Mouse (Mus musculus) lung, embryonic 15.5 days (tissue): ENCODE results near the gene Eri3. TPM values are rescaled to one million over a fixed set of nuclear protein-coding genes. Genes with fewer than 3 reads are reported as not detected.

ENCODE experiments used
- ATAC-seq: fragments of 200-750 bp; cut with Nextera tagmentation; 2 replicates; pipeline ENCODE4 v1.8.0; 2017; ENCODE audit warnings: moderate number of reproducible peaks, borderline replicate concordance; ENCODE audit not compliant: low FRiP score, low TSS enrichment; ENCODE audit errors: extremely low read depth
- H3K27ac ChIP-seq: fragments of 300-500 bp; sonication (generic); 2 replicates; pipeline ENCODE4 v1.5.1; 2015; ENCODE audit warnings: moderate library complexity, mild to moderate bottlenecking, inconsistent platforms
- H3K27me3 ChIP-seq: fragments of 300-500 bp; sonication (generic); 2 replicates; pipeline ENCODE4 v1.6.1; 2015; ENCODE audit warnings: inconsistent platforms
- H3K36me3 ChIP-seq: fragments of 300-500 bp; sonication (generic); 2 replicates; pipeline ENCODE4 v1.6.1; 2015; ENCODE audit warnings: inconsistent platforms
- H3K4me1 ChIP-seq: fragments of 300-500 bp; sonication (generic); 2 replicates; pipeline ENCODE4 v1.6.1; 2015; ENCODE audit warnings: inconsistent platforms
- H3K4me2 ChIP-seq: fragments of 300-500 bp; sonication (generic); 2 replicates; pipeline ENCODE4 v1.6.1; 2015; ENCODE audit warnings: inconsistent platforms, mild to moderate bottlenecking, moderate library complexity
- H3K4me3 ChIP-seq: fragments of 300-500 bp; sonication (generic); 2 replicates; pipeline ENCODE4 v1.5.1; 2015; ENCODE audit warnings: mild to moderate bottlenecking, inconsistent platforms
- H3K9ac ChIP-seq: fragments of 300-500 bp; sonication (generic); 2 replicates; pipeline ENCODE4 v1.6.1; 2015; ENCODE audit warnings: inconsistent platforms
- H3K9me3 ChIP-seq: fragments of 300-500 bp; sonication (generic); 2 replicates; pipeline ENCODE4 v1.6.1; 2016; ENCODE audit warnings: inconsistent platforms
- WGBS: fragments of 180-500 bp; shearing (Covaris S2); methylation state at CpG from one replicate; pipeline ENCODE4 v1.1.7; 2015; 5-methylcytosine and 5-hydroxymethylcytosine counted together
- polyA plus RNA-seq: library from polyadenylated mRNA; unstranded; fragments of >200 nt; fragmentation: Nextera tagmentation; extraction: Ambion mirVana; gene quantifications from 2 replicates; pipeline ENCODE4 v1.2.1, GENCODE M21; 2015

Gene Eri3
- polyA plus RNA-seq, 1 experiment from 2014 or later = 157 TPM

- peaks cover 45% of the 10 kb centered on the region for H3K36me3 ChIP-seq
- no peak overlapping the region for H3K4me2 ChIP-seq
- 67% methylated on average over 9 of the region's 9 CpGs for WGBS
- no peak overlapping the region for H3K9ac ChIP-seq
- no peak overlapping the region for H3K27ac ChIP-seq
- H3K4me3 ChIP-seq = no peak overlapping the region
- no peaks in the 10 kb centered on the region for H3K9me3 ChIP-seq
- no peaks in the 10 kb centered on the region for H3K27me3 ChIP-seq
- no peak for ATAC-seq
- no peaks in the 10 kb centered on the region for H3K4me1 ChIP-seq
Measured at GRCm38 (mm10) chr4:117672042-117672441, 121.9 kb downstream of the Eri3 start.

DNA sequence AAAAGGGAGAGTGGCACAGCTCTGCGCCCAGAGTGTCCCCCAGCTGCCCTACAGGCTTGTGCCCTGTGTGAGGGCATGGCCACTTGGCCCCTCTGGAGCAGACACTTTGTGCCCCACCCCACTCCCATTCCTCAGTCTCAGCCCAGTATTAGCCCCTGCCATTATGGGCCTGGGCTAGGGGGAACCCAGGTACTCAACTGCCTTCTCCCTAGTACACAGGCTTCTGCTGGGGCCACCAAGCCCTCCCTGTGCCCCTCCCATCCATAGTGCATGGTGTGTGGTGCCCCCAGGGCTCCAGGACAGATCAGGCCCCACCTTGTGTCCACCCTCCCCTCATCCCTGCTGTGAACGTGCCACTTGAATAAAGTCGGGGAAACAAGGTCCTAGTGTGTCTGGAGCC, 123.7 kb downstream of the Eri3 start:
- no peak for ATAC-seq
- no peak overlapping the region for H3K4me2 ChIP-seq
- H3K27me3 ChIP-seq = no peaks in the 10 kb centered on the region
- H3K4me1 ChIP-seq = no peaks in the 10 kb centered on the region
- no peak overlapping the region for H3K27ac ChIP-seq
- no peak overlapping the region for H3K4me3 ChIP-seq
- no peak overlapping the region for H3K9ac ChIP-seq
- no peaks in the 10 kb centered on the region for H3K9me3 ChIP-seq
- H3K36me3 ChIP-seq = peaks cover 61% of the 10 kb centered on the region
- WGBS = 92% methylated on average over 3 of the region's 3 CpGs

GRCm38 (mm10) chr4:117676903-117677302, 126.7 kb downstream of the Eri3 start:
- Histone ChIP-seq H3K36me3 (peaks cover 79% of the 10 kb centered on the region), H3K27me3 (no peaks in the 10 kb centered on the region), H3K4me2 (no peak overlapping the region), H3K4me3 (no peak overlapping the region), H3K9ac (no peak overlapping the region), H3K27ac (no peak overlapping the region), H3K4me1 (peaks cover 11% of the 10 kb centered on the region), H3K9me3 (no peaks in the 10 kb centered on the region)
- ATAC-seq = no peak
- WGBS = 13% methylated on average over 3 of the region's 3 CpGs

- no peak for ATAC-seq
- peak overlapping the region; percentile 69 for H3K4me2 ChIP-seq
- peaks cover 45% of the 10 kb centered on the region for H3K36me3 ChIP-seq
- no peaks in the 10 kb centered on the region for H3K27me3 ChIP-seq
- H3K9ac ChIP-seq = no peak overlapping the region
- H3K9me3 ChIP-seq = no peaks in the 10 kb centered on the region
- H3K4me3 ChIP-seq = peak overlapping the region; percentile 51
- no peak overlapping the region for H3K27ac ChIP-seq
- H3K4me1 ChIP-seq = peaks cover 11% of the 10 kb centered on the region
- 81% methylated on average over 6 of the region's 6 CpGs for WGBS
Measured at GRCm38 (mm10) chr4:117680963-117681362, 130.8 kb downstream of the Eri3 start.

DNA sequence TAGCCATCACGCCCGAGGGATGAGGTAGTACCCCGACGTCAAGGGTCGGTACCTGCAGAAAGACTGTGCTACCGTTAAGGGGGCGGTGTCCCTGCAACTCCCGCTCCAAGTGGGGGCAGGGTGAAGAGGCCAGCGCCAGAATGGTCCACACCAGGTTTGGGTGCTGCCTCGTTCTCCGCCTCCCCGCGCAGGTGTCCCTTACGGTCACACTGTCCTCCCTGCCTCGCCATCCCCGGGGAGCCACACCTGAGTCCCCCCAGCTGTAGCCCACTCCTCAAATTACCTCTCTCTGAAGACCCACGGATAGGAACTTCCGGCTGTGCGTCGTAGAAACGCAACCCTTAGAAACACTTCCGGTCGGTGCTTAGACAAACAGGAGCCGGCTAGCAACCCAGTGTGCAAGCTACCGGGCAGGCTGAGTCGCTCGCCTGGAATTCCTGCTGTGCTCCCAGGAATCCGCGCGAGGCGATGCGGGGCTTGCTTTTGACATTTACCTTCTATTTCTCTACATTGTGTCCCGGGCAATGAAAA, 131.8 kb downstream of the Eri3 start, which contains the start of gene Dmap1:
TSS of gene Dmap1 (minus strand) at position 343 of the 531 bp plus-strand sequence.
- H3K9me3 ChIP-seq = no peaks in the 10 kb centered on the region
- H3K27me3 ChIP-seq = no peaks in the 10 kb centered on the region
- under 1% methylated on average over 33 of the region's 33 CpGs for WGBS
- peak within 1 kb of the TSS; percentile 51 for H3K9ac ChIP-seq
- peaks cover 11% of the 10 kb centered on the region for H3K4me1 ChIP-seq
- peak within 1 kb of the TSS; percentile 69 for H3K4me2 ChIP-seq
- peaks cover 34% of the 10 kb centered on the region for H3K36me3 ChIP-seq
- ATAC-seq = peak; percentile 85; the same call in 1 of the 2 replicates
- H3K27ac ChIP-seq = no peak within 1 kb of the TSS
- H3K4me3 ChIP-seq = peak within 1 kb of the TSS; percentile 51

GRCm38 (mm10) chr4:117682463-117682862, 132.3 kb downstream of the Eri3 start:
- Histone ChIP-seq H3K4me1 (peaks cover 11% of the 10 kb centered on the region), H3K36me3 (peaks cover 30% of the 10 kb centered on the region), H3K9me3 (no peaks in the 10 kb centered on the region), H3K27ac (no peak overlapping the region), H3K4me3 (peak overlapping the region; percentile 51), H3K9ac (peak overlapping the region; percentile 51), H3K4me2 (peak overlapping the region; percentile 69), H3K27me3 (no peaks in the 10 kb centered on the region)
- ATAC-seq = no peak

DNA sequence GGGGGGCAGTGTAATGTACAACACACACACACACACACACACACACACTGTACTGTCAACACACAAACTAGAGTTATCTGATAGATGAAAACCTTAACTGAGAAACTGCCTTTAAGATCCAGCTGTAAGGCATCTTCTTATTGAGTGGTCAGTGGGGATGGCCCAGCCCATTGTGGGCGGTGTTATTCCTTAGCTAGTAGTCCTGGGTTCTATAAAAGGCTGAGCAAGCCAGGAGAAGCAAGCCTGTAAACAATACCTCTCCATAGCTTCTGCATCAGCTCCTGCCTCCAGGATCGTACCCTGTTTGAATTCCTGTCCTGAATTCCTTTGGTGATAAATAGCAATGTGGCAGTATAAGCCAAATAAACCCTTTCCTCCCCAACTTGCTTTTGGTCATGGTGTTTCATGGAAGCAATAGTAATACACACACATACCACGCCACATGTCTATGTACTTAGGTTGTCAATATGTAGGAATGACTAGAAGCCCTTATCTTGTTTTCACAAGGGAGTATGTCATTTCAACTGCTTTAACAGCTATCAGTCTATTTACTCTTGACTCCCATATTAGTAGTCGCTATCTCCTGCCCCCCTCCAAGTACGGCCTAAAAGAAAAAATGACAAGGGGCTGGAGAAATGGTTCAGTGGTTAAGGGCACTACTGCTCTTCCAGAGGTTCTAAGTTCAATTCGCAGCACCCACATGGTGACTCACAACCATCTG, 133.0 kb downstream of the Eri3 start:
- peaks cover 24% of the 10 kb centered on the region for H3K36me3 ChIP-seq
- no peaks in the 10 kb centered on the region for H3K27me3 ChIP-seq
- H3K4me1 ChIP-seq = peaks cover 11% of the 10 kb centered on the region
- no peak overlapping the region for H3K4me3 ChIP-seq
- no peaks in the 10 kb centered on the region for H3K9me3 ChIP-seq
- no peak overlapping the region for H3K9ac ChIP-seq
- no peak overlapping the region for H3K27ac ChIP-seq
- no peak overlapping the region; the same call in 1 of the 2 replicates for H3K4me2 ChIP-seq
- no peak; the same call in 1 of the 2 replicates for ATAC-seq
- 57% methylated on average over 6 of the region's 6 CpGs for WGBS

- no peak for ATAC-seq
- Histone ChIP-seq H3K4me2 (no peak overlapping the region), H3K27ac (no peak overlapping the region), H3K4me3 (no peak overlapping the region), H3K9ac (no peak overlapping the region), H3K27me3 (no peaks in the 10 kb centered on the region), H3K4me1 (peaks cover 2% of the 10 kb centered on the region), H3K9me3 (no peaks in the 10 kb centered on the region), H3K36me3 (no peaks in the 10 kb centered on the region)
- 81% methylated on average over 4 of the region's 4 CpGs for WGBS
Measured at GRCm38 (mm10) chr4:117686354-117686753, 136.2 kb downstream of the Eri3 start.

DNA sequence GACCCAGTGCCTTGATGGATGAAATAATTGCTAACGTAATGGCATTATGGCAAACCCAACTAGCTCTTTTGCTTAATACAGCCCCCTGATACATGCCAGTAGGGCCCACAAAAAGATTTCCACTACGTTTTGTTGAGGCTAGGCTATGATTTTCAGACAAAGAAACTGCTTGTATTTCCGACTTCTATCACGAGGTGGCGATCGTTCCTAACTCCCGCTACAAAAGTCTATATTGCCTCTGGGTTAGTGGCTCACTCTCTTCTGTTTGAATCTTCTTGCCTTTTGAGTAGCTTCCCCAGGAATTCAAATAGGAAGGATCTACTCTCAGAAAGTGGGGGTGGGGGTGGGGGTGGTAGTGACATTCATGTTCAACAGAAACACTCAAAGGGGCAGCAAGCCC, 155.2 kb downstream of the Eri3 start:
- Histone ChIP-seq H3K4me2 (no peak overlapping the region), H3K36me3 (no peaks in the 10 kb centered on the region), H3K9ac (no peak overlapping the region), H3K27ac (no peak overlapping the region), H3K9me3 (no peaks in the 10 kb centered on the region), H3K27me3 (no peaks in the 10 kb centered on the region), H3K4me1 (0 out of 2 replicates have a peak, but pooled peaks cover 4% of the 10 kb centered on the region), H3K4me3 (no peak overlapping the region)
- 3% methylated on average over 7 of the region's 7 CpGs for WGBS
- no peak for ATAC-seq

- H3K36me3 ChIP-seq = no peaks in the 10 kb centered on the region
- no peak overlapping the region for H3K9ac ChIP-seq
- WGBS = 43% methylated on average over 3 of the region's 3 CpGs
- H3K27ac ChIP-seq = peak overlapping the region; percentile 26; the same call in 1 of the 2 replicates
- H3K4me3 ChIP-seq = no peak overlapping the region
- H3K4me2 ChIP-seq = no peak overlapping the region
- H3K4me1 ChIP-seq = 0 out of 2 replicates have a peak, but pooled peaks cover 4% of the 10 kb centered on the region
- no peaks in the 10 kb centered on the region for H3K9me3 ChIP-seq
- H3K27me3 ChIP-seq = no peaks in the 10 kb centered on the region
- ATAC-seq = no peak
Measured at GRCm38 (mm10) chr4:117708780-117709550, 158.8 kb downstream of the Eri3 start.

DNA sequence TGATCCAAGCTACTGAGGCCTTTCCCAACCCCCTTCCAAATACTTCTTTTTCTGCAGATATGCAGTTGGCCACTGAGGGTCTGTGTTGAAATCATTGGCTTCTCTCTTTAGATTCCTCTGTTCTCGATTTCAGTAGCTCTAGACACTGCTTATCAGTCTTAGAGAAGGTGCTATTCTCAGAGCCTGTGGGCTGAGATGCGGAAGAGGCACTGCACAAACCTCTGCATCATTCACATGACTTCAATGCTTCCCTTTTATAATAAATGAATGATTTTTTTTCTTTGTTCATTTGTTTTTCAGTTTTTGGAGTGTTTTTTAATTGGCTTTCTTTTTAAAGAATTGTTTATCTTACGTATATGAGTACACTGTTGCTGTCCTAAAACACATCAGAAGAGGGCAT, 162.1 kb downstream of the Eri3 start:
- H3K27ac ChIP-seq = no peak overlapping the region
- no peaks in the 10 kb centered on the region for H3K27me3 ChIP-seq
- H3K9ac ChIP-seq = no peak overlapping the region
- H3K36me3 ChIP-seq = no peaks in the 10 kb centered on the region
- no peak overlapping the region for H3K4me3 ChIP-seq
- no peak overlapping the region for H3K4me2 ChIP-seq
- ATAC-seq = no peak
- no peaks in the 10 kb centered on the region for H3K9me3 ChIP-seq
- 69% methylated on average over 3 of the region's 3 CpGs for WGBS
- H3K4me1 ChIP-seq = 0 out of 2 replicates have a peak, but pooled peaks cover 4% of the 10 kb centered on the region
